Mouse (Mus musculus): ENCODE data around the gene Abcb9.

DNA sequence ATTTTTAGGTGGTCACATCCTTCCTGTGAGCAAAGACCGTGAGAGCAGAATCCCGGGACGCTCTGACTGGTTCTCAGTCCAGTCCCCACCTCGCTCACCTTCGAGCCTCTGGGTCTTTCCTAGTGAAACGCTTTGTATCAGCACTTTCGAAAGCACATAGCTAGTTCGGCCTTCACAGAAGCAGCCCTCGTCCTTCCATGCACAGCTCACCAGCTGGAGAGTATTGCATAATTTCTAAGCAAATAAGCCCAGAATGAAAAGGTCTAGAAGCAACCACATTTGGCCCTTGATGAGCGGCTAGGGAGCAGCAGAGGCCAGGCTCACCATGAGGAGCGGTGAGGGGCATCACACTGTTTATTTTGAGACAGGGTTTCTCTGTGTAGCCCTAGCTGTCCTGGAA lies 74.5 kb downstream of the Abcb9 start:
- no peak for TF ChIP-seq CTCF (IDR thresholded peaks at IDR 0.05; ENCODE audit: control insufficient read depth, insufficient read depth, low read length)
- no peak for TF ChIP-seq POLR2A (IDR thresholded peaks at IDR 0.05; ENCODE audit: borderline replicate concordance, control insufficient read depth, low read depth, low read length)
